Mouse (Mus musculus) monocyte, adult 5-6 weeks (primary cell): ENCODE results near the gene Dcbld2. TPM values are rescaled to one million over a fixed set of nuclear protein-coding genes. Genes with fewer than 3 reads are reported as not detected.

Experiments
- ATAC-seq: fragments of 153-309, 156-312 bp; replicated peaks from 2 replicates; pipeline ENCODE4 v1.8.0; 2017; ENCODE audit warnings: mild to moderate bottlenecking; ENCODE audit not compliant: low TSS enrichment, insufficient number of reproducible peaks, severe bottlenecking, poor library complexity, low FRiP score
- total RNA-seq: library from RNA; stranded (forward); fragments of 200-1000, 200-491, 200-594 nt; gene quantifications from 3 replicates; pipeline ENCODE4 v1.2.3, GENCODE M21; 2017

The Dcbld2 gene
- 0.48 to 1.8 TPM (median 1.7 TPM) in 3 replicates for total RNA-seq

GRCm38 (mm10) chr16:58408062-58408486 is at the start of gene Dcbld2:
Gene Dcbld2 (plus strand): TSS chr16:58408443.
- ATAC-seq, result peak; percentile 99

GRCm38 (mm10) chr16:58377170-58377569 is 31.1 kb upstream of the Dcbld2 start:
- no peak for ATAC-seq

GRCm38 (mm10) chr16:58377756-58378503 is 30.3 kb upstream of the Dcbld2 start:
- no peak for ATAC-seq

GRCm38 (mm10) chr16:58386241-58386757 is 21.9 kb upstream of the Dcbld2 start:
- ATAC-seq, result no peak

GRCm38 (mm10) chr16:58389143-58389755 is 19.0 kb upstream of the Dcbld2 start:
- no peak for ATAC-seq

- ATAC-seq, result no peak
Measured at GRCm38 (mm10) chr16:58393036-58393435, 15.2 kb upstream of the Dcbld2 start.

GRCm38 (mm10) chr16:58394156-58394555 is 14.1 kb upstream of the Dcbld2 start:
- no peak for ATAC-seq

GRCm38 (mm10) chr16:58398604-58399003 is 9.6 kb upstream of the Dcbld2 start:
- no peak for ATAC-seq

GRCm38 (mm10) chr16:58401079-58401478 is 7.2 kb upstream of the Dcbld2 start:
- no peak for ATAC-seq

GRCm38 (mm10) chr16:58404665-58405064 is 3.6 kb upstream of the Dcbld2 start:
- no peak for ATAC-seq

- no peak for ATAC-seq
Measured at GRCm38 (mm10) chr16:58405271-58405670, 3.0 kb upstream of the Dcbld2 start.

GRCm38 (mm10) chr16:58408487-58409281 is 441 bp downstream of the Dcbld2 start:
- ATAC-seq, result no peak; the same call in 1 of the 2 replicates

- no peak for ATAC-seq
Measured at GRCm38 (mm10) chr16:58409825-58410224, 1.6 kb downstream of the Dcbld2 start.

GRCm38 (mm10) chr16:58414801-58415200 is 6.6 kb downstream of the Dcbld2 start:
- ATAC-seq, result no peak

GRCm38 (mm10) chr16:58415500-58415899 is 7.3 kb downstream of the Dcbld2 start:
- 0 out of 2 replicates have a peak, but pooled peaks have one; percentile 9 for ATAC-seq

- no peak for ATAC-seq
Measured at GRCm38 (mm10) chr16:58421696-58422354, 13.6 kb downstream of the Dcbld2 start.

- no peak for ATAC-seq
Measured at GRCm38 (mm10) chr16:58430246-58430645, 22.0 kb downstream of the Dcbld2 start.

- no peak for ATAC-seq
Measured at GRCm38 (mm10) chr16:58432384-58432783, 24.1 kb downstream of the Dcbld2 start.

GRCm38 (mm10) chr16:58444735-58445134 is 36.5 kb downstream of the Dcbld2 start:
- no peak for ATAC-seq
